ENCODE assay signal across 21 mouse cellular contexts in genomic region chr3:145439086-145439485, GRCm38 (mm10).
DNase-seq lines count a peak whose midpoint lies in the region; ATAC-seq and TF ChIP-seq lines count a peak whose summit lies in the region.
"Had no signal": no experiment of that assay in that cellular context is flagged by ENCODE, and none has a peak within 500 bp of the region (broad histone marks: within the 10 kb centered on the region; RNA-seq: fewer than 3 reads in every experiment).

No protein-coding gene starts in this region.

- H3K27ac ChIP-seq in forebrain, postnatal 0 days (ENCODE audit: low read depth, low read length) = no peak overlapping the region
- no peak overlapping the region for H3K27ac ChIP-seq in forebrain, embryonic 15.5 days (replicated peaks)
- no peak overlapping the region for H3K27ac ChIP-seq in lung, embryonic 14.5 days (ENCODE audit: low read depth)
- H3K27ac ChIP-seq: embryonic facial prominence, embryonic 15.5 days; heart, embryonic 10.5 days; limb, embryonic 15.5 days; liver, embryonic 15.5 days; midbrain, embryonic 12.5 days had no signal

- DNase-seq in forebrain, postnatal 0 days = peak; percentile 10
- DNase-seq in kidney, adult 9 months = peak; percentile 7
- DNase-seq in kidney, postnatal 10 days = no peak
- DNase-seq in lung, embryonic 14.5 days = peak; percentile 14
- DNase-seq in lung, postnatal 4 days = no peak
- DNase-seq: adrenal gland, postnatal 36 days; cerebellum, adult 9-11 months; gastrocnemius, postnatal 36 days; left cerebral cortex, postnatal 4 days; lung, postnatal 10 days; right cerebral cortex, postnatal 4 days; thymus, postnatal 36 days had no signal

- no peaks in the 10 kb centered on the region for H3K4me1 ChIP-seq in forebrain, postnatal 0 days (ENCODE audit: insufficient read depth)
- no peaks in the 10 kb centered on the region for H3K4me1 ChIP-seq in forebrain, embryonic 15.5 days
- H3K4me1 ChIP-seq in lung, embryonic 14.5 days (ENCODE audit: insufficient read depth) = no peaks in the 10 kb centered on the region; the same call in 1 of the 2 replicates
- H3K4me1 ChIP-seq: embryonic facial prominence, embryonic 15.5 days; heart, embryonic 10.5 days; limb, embryonic 15.5 days; liver, embryonic 15.5 days had no signal

- H3K4me2 ChIP-seq in forebrain, postnatal 0 days (ENCODE audit: low read depth) = no peak overlapping the region
- H3K4me2 ChIP-seq in forebrain, embryonic 15.5 days (replicated peaks) = no peak overlapping the region
- no peak overlapping the region for H3K4me2 ChIP-seq in lung, embryonic 14.5 days
- H3K4me2 ChIP-seq: embryonic facial prominence, embryonic 15.5 days; limb, embryonic 15.5 days; liver, embryonic 15.5 days; midbrain, embryonic 12.5 days had no signal

- no peak overlapping the region for H3K9ac ChIP-seq in forebrain, postnatal 0 days
- H3K9ac ChIP-seq in forebrain, embryonic 15.5 days (replicated peaks) = no peak overlapping the region
- no peak overlapping the region for H3K9ac ChIP-seq in lung, embryonic 14.5 days
- H3K9ac ChIP-seq: embryonic facial prominence, embryonic 15.5 days; limb, embryonic 15.5 days; liver, embryonic 15.5 days; midbrain, embryonic 12.5 days had no signal

- H3K36me3 ChIP-seq in forebrain, postnatal 0 days (ENCODE audit: insufficient read depth) = no peaks in the 10 kb centered on the region
- H3K36me3 ChIP-seq in forebrain, embryonic 15.5 days = no peaks in the 10 kb centered on the region
- H3K36me3 ChIP-seq in lung, embryonic 14.5 days (ENCODE audit: insufficient read depth) = no peaks in the 10 kb centered on the region
- H3K36me3 ChIP-seq: embryonic facial prominence, embryonic 15.5 days; heart, embryonic 10.5 days; limb, embryonic 15.5 days; liver, embryonic 15.5 days; midbrain, embryonic 12.5 days had no signal

- ATAC-seq in forebrain, postnatal 0 days = no peak
- no peak for ATAC-seq in forebrain, embryonic 15.5 days (replicated peaks)
- no peak for ATAC-seq in lung, embryonic 14.5 days (ENCODE audit: insufficient read depth)
- ATAC-seq in activated CD4-positive, CD25-positive, alpha-beta regulatory T cell, adult 4 months = no peak
- ATAC-seq: forebrain, embryonic 14.5 days; hindbrain, embryonic 16.5 days had no signal

- peak; percentile 52 for TF ChIP-seq CTCF in forebrain, postnatal 0 days (IDR thresholded peaks at IDR 0.05; ENCODE audit: low read depth)
- TF ChIP-seq CTCF in lung, embryonic 14.5 days (IDR thresholded peaks at IDR 0.05; ENCODE audit: low read depth) = peak; percentile 44

- no peaks in the 10 kb centered on the region for H3K9me3 ChIP-seq in forebrain, postnatal 0 days (ENCODE audit: low read length)
- H3K9me3 ChIP-seq in forebrain, embryonic 15.5 days = no peaks in the 10 kb centered on the region
- no peaks in the 10 kb centered on the region for H3K9me3 ChIP-seq in lung, embryonic 14.5 days (ENCODE audit: low read depth, low read length)
- H3K9me3 ChIP-seq: embryonic facial prominence, embryonic 15.5 days; heart, embryonic 10.5 days; limb, embryonic 15.5 days; liver, embryonic 15.5 days; midbrain, embryonic 12.5 days had no signal

- no peak overlapping the region for H3K4me3 ChIP-seq in forebrain, postnatal 0 days (ENCODE audit: low read depth, low read length)
- no peak overlapping the region for H3K4me3 ChIP-seq in forebrain, embryonic 15.5 days
- H3K4me3 ChIP-seq in lung, embryonic 14.5 days (ENCODE audit: low read depth, low read length) = no peak overlapping the region
- H3K4me3 ChIP-seq: embryonic facial prominence, embryonic 15.5 days; heart, embryonic 10.5 days; limb, embryonic 15.5 days; liver, embryonic 15.5 days; midbrain, embryonic 12.5 days had no signal

- WGBS in forebrain, postnatal 0 days = 85% methylated on average over 7 of the region's 7 CpGs
- WGBS in forebrain, embryonic 15.5 days = 88% methylated on average over 7 of the region's 7 CpGs
- WGBS in lung, embryonic 14.5 days = 82% methylated on average over 7 of the region's 7 CpGs

- no peaks in the 10 kb centered on the region for H3K27me3 ChIP-seq in forebrain, postnatal 0 days (ENCODE audit: insufficient read depth, low read length)
- no peaks in the 10 kb centered on the region for H3K27me3 ChIP-seq in forebrain, embryonic 15.5 days
- H3K27me3 ChIP-seq in lung, embryonic 14.5 days (ENCODE audit: insufficient read depth, low read length) = no peaks in the 10 kb centered on the region
- H3K27me3 ChIP-seq: embryonic facial prominence, embryonic 15.5 days; limb, embryonic 15.5 days; liver, embryonic 15.5 days; midbrain, embryonic 12.5 days had no signal

Comparison
In these comparisons a context has a peak if more than half of its experiments do, and no peak if none do; other contexts are left out.
1. DNase-seq: peak in forebrain, postnatal 0 days (single experiment), kidney, adult 9 months (single experiment) and lung, embryonic 14.5 days (single experiment); none in kidney, postnatal 10 days (single experiment) and lung, postnatal 4 days (0 of 2).